Mouse (Mus musculus): ENCODE data around the gene Kpna4. TPM values are rescaled to one million over a fixed set of nuclear protein-coding genes. Genes with fewer than 3 reads are reported as not detected.

Gene Kpna4
- polyA plus RNA-seq, 1 experiment from 2014 or later: 33.5 TPM

DNA sequence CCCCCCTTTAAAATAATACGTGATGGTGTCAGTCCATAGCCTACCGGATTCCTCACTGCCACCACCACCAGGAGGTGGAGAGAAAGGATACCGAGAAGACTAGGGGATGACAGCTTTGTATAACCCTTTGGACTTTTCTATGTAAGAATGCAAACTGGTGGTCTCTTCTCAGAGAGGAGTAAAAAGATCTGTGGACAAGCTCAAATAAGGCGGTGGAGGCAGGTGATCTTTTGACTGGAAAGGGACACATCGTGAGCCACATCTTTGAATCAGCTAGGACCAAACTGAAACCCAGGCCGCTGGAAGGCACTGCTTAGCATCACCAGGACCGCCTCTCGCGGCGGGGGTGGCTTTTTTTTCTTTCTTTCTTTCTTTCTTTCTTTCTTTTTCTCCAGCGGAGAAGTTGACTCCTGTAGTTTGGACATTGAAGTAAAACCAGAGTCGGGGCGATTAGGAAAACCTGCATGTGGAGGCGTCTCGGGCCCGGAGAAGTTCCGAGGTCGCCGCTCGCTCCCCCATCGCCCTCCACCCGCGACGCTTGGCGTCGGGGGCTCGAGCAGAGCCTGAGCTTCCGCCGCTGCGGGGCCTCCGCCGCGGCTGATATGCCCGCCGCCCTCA, 913 bp downstream of the Kpna4 start:
- H3K4me2 ChIP-seq (ENCODE audit: low read length): peak overlapping the region; percentile 62
- DNase-seq (ENCODE audit: low spot score): peak; percentile 83
- H3K27ac ChIP-seq (ENCODE audit: low read depth): peak overlapping the region; percentile 92
- H3K4me1 ChIP-seq (replicated peaks; ENCODE audit: control insufficient read depth, insufficient read depth, low read length): peaks cover 15% of the 10 kb centered on the region
- no peaks in the 10 kb centered on the region for H3K27me3 ChIP-seq (replicated peaks; ENCODE audit: control insufficient read depth, insufficient read depth, low read length)
- ATAC-seq (replicated peaks; ENCODE audit: low FRiP score, low TSS enrichment, low read depth): no peak
- WGBS: under 1% methylated on average over 35 of the region's 35 CpGs
- no peaks in the 10 kb centered on the region for H3K36me3 ChIP-seq (ENCODE audit: control insufficient read depth, insufficient read depth, low read length)
- no peaks in the 10 kb centered on the region for H3K9me3 ChIP-seq (ENCODE audit: control insufficient read depth, low read length)
- peak overlapping the region; percentile 90 for H3K9ac ChIP-seq (ENCODE audit: low read length)
- peak overlapping the region; percentile 89 for H3K4me3 ChIP-seq (ENCODE audit: low read depth, low read length)

DNA sequence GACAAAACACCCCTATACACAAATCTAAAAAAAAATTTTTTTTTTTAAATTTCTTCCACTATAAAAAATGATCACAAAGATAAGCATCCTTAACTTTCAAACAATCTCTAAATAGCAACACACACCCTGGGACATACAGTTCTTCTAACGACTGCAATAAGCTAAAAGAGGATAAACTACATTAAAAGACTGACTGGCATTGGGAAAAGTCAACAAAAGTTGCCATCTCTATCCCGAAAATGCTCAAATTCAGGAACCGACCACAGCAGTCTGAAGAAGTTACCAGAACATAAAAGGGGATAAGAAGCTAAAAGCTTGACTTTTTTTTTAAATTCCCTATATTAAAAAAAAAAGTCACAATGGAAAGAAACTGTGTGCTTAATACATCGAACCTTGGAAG, 1.5 kb downstream of the Kpna4 start:
- H3K9ac ChIP-seq (ENCODE audit: low read length): peak overlapping the region; percentile 90
- 12% methylated on average over 4 of the region's 4 CpGs for WGBS
- peaks cover 15% of the 10 kb centered on the region for H3K4me1 ChIP-seq (replicated peaks; ENCODE audit: control insufficient read depth, insufficient read depth, low read length)
- no peaks in the 10 kb centered on the region for H3K36me3 ChIP-seq (ENCODE audit: control insufficient read depth, insufficient read depth, low read length)
- DNase-seq (ENCODE audit: low spot score): no peak
- H3K27me3 ChIP-seq (replicated peaks; ENCODE audit: control insufficient read depth, insufficient read depth, low read length): no peaks in the 10 kb centered on the region
- no peaks in the 10 kb centered on the region for H3K9me3 ChIP-seq (ENCODE audit: control insufficient read depth, low read length)
- peak overlapping the region; percentile 62 for H3K4me2 ChIP-seq (ENCODE audit: low read length)
- H3K27ac ChIP-seq (ENCODE audit: low read depth): no peak overlapping the region
- H3K4me3 ChIP-seq (ENCODE audit: low read depth, low read length): peak overlapping the region; percentile 89
- ATAC-seq (replicated peaks; ENCODE audit: low FRiP score, low TSS enrichment, low read depth): no peak

DNA sequence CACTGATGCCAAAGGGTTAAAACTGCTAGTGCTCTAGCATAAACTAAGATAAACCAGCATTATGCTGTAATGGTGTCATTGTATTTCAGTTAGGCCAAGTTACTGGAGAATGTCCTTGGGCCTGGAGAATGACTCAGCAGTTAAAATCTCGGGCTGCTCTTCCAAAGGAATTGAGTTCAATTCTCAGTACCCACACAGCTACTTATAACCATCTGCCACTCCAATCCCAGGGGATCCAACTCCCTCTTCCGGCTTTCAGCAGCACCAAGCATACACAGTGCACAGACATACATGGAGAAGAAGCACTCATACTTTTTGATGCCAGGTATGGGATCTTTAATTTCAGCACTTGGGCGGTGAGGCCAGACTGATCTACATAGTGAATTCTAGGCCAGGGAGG, 8.1 kb downstream of the Kpna4 start:
- 67% methylated on average over 3 of the region's 3 CpGs for WGBS
- Histone ChIP-seq H3K9ac (ENCODE audit: low read length) (no peak overlapping the region), H3K9me3 (ENCODE audit: control insufficient read depth, low read length) (no peaks in the 10 kb centered on the region), H3K4me1 (replicated peaks; ENCODE audit: control insufficient read depth, insufficient read depth, low read length) (peaks cover 6% of the 10 kb centered on the region; the same call in 1 of the 2 replicates), H3K27me3 (replicated peaks; ENCODE audit: control insufficient read depth, insufficient read depth, low read length) (no peaks in the 10 kb centered on the region), H3K36me3 (ENCODE audit: control insufficient read depth, insufficient read depth, low read length) (no peaks in the 10 kb centered on the region), H3K4me2 (ENCODE audit: low read length) (no peak overlapping the region), H3K27ac (ENCODE audit: low read depth) (no peak overlapping the region), H3K4me3 (ENCODE audit: low read depth, low read length) (no peak overlapping the region)
- no peak for DNase-seq (ENCODE audit: low spot score)
- ATAC-seq (replicated peaks; ENCODE audit: low FRiP score, low TSS enrichment, low read depth): no peak

DNA sequence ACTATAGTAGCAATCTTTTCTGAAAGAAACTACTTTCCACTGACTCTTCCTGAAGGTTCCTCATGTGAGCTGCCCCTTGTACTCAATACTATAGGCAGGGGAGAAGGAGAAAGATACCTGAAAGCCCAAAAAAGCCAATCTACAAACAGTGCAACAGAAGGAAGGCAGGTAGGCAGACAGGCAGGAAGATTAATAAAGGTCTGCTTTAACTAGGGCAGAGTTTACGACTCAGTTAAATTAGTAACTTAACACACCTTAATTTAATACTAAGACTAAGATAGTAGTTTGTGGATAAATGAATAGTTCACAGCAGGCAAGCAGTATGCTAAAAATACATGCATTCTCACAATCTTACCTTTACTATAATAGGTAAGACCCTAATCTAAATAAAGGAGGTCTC, 12.2 kb downstream of the Kpna4 start:
- ATAC-seq (replicated peaks; ENCODE audit: low FRiP score, low TSS enrichment, low read depth) (no peak), DNase-seq (ENCODE audit: low spot score) (no peak)
- H3K27ac ChIP-seq (ENCODE audit: low read depth): no peak overlapping the region
- no peak overlapping the region for H3K9ac ChIP-seq (ENCODE audit: low read length)
- H3K4me3 ChIP-seq (ENCODE audit: low read depth, low read length): no peak overlapping the region
- no peaks in the 10 kb centered on the region for H3K27me3 ChIP-seq (replicated peaks; ENCODE audit: control insufficient read depth, insufficient read depth, low read length)
- 76% methylated on average over 1 of the region's 1 CpGs for WGBS
- H3K9me3 ChIP-seq (ENCODE audit: control insufficient read depth, low read length): no peaks in the 10 kb centered on the region
- no peak overlapping the region for H3K4me2 ChIP-seq (ENCODE audit: low read length)
- H3K4me1 ChIP-seq (replicated peaks; ENCODE audit: control insufficient read depth, insufficient read depth, low read length): peaks cover 6% of the 10 kb centered on the region; the same call in 1 of the 2 replicates
- H3K36me3 ChIP-seq (ENCODE audit: control insufficient read depth, insufficient read depth, low read length): no peaks in the 10 kb centered on the region

DNA sequence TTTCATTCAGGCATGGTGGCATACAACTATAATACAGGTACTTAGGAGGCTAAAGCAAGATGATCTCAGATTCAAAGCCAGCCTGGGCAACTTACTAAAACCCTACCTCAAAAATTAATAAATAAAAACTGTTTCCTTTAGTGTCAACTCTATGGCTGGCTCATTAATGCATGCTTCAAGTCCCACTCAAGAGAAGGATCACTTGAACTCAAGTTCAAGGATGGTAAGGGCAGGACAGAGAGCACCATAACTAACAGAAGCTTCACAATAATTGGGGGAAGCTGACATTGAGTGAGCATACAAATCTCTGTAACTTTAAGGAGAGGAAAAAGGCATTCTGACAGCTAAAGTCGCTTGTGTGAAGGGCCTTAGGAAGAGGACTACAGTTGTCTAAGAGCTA, 13.0 kb downstream of the Kpna4 start:
- ATAC-seq (replicated peaks; ENCODE audit: low FRiP score, low TSS enrichment, low read depth): no peak
- no peak overlapping the region for H3K9ac ChIP-seq (ENCODE audit: low read length)
- no peaks in the 10 kb centered on the region for H3K36me3 ChIP-seq (ENCODE audit: control insufficient read depth, insufficient read depth, low read length)
- no peak overlapping the region for H3K27ac ChIP-seq (ENCODE audit: low read depth)
- H3K4me1 ChIP-seq (replicated peaks; ENCODE audit: control insufficient read depth, insufficient read depth, low read length): peaks cover 5% of the 10 kb centered on the region; the same call in 1 of the 2 replicates
- no peak overlapping the region for H3K4me3 ChIP-seq (ENCODE audit: low read depth, low read length)
- no peaks in the 10 kb centered on the region for H3K27me3 ChIP-seq (replicated peaks; ENCODE audit: control insufficient read depth, insufficient read depth, low read length)
- no peak for DNase-seq (ENCODE audit: low spot score)
- no peak overlapping the region for H3K4me2 ChIP-seq (ENCODE audit: low read length)
- 78% methylated on average over 1 of the region's 1 CpGs for WGBS
- H3K9me3 ChIP-seq (ENCODE audit: control insufficient read depth, low read length): no peaks in the 10 kb centered on the region

DNA sequence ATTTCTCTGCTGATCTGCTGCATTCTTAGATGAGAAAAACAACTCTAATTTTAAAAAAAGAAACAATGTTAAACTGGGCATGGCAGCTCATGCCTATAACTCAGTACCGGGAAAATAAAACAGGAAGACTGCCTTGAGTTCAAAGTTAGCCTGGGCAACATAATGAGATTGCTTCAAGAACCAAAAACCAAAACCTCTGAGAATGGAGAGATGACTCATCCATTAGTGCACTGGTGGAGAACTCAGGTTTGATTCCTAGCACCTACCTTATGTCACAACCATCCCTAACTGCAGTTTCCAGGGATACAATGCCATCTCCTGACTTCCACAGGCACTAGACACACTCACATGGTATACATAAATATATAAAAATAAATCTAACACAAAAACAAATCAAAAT, 17.8 kb downstream of the Kpna4 start:
- Histone ChIP-seq H3K9me3 (ENCODE audit: control insufficient read depth, low read length) (no peaks in the 10 kb centered on the region), H3K9ac (ENCODE audit: low read length) (no peak overlapping the region), H3K27ac (ENCODE audit: low read depth) (no peak overlapping the region), H3K36me3 (ENCODE audit: control insufficient read depth, insufficient read depth, low read length) (no peaks in the 10 kb centered on the region), H3K4me1 (replicated peaks; ENCODE audit: control insufficient read depth, insufficient read depth, low read length) (no peaks in the 10 kb centered on the region), H3K4me2 (ENCODE audit: low read length) (no peak overlapping the region), H3K27me3 (replicated peaks; ENCODE audit: control insufficient read depth, insufficient read depth, low read length) (no peaks in the 10 kb centered on the region), H3K4me3 (ENCODE audit: low read depth, low read length) (no peak overlapping the region)
- ATAC-seq (replicated peaks; ENCODE audit: low FRiP score, low TSS enrichment, low read depth) (no peak), DNase-seq (ENCODE audit: low spot score) (no peak)
- 91% methylated on average over 1 of the region's 1 CpGs for WGBS

DNA sequence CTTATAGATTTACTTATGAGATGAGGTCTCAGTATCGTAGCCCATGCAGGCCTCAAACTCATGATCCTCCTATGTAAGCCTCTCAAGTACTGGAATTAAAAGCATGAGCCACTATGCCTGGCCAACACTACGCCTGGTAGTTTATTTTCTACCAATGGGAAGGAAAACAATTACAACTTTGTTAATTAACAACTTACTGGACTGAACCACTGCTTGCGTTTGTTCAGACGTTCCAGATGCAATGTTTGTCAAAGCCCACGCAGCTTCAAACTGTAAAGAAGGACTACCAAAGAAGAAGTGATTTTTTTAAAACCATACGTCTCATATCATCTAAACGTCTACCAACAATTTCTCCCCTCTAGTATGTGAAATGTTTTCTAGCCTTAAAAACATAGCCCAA, 32.5 kb downstream of the Kpna4 start:
- H3K27ac ChIP-seq (ENCODE audit: low read depth): no peak overlapping the region
- 91% methylated on average over 7 of the region's 7 CpGs for WGBS

DNA sequence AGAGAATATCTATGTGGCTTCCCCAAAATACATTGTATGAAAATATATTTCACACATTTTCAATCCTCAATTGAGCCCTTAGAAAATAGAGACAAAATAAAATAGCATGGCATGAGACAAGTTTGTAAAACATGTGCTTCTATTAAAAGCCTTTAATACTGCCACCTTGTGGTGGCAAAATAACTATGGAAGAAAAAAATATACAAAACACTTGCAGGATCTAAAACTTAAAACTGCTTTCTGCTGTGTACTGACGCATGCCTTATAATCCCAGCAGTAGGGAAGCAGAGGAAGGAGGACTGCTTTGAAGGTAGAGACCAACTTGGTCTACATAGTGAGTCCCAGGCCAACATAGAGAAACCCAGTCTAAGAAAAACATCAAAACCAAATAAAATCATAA, 62.9 kb downstream of the Kpna4 start:
- H3K36me3 ChIP-seq (ENCODE audit: control insufficient read depth, insufficient read depth, low read length): no peaks in the 10 kb centered on the region
- H3K9me3 ChIP-seq (ENCODE audit: control insufficient read depth, low read length): no peaks in the 10 kb centered on the region
- DNase-seq (ENCODE audit: low spot score): no peak
- no peak overlapping the region for H3K4me3 ChIP-seq (ENCODE audit: low read depth, low read length)
- no peak overlapping the region for H3K9ac ChIP-seq (ENCODE audit: low read length)
- no peaks in the 10 kb centered on the region for H3K4me1 ChIP-seq (replicated peaks; ENCODE audit: control insufficient read depth, insufficient read depth, low read length)
- no peak overlapping the region for H3K27ac ChIP-seq (ENCODE audit: low read depth)
- WGBS: 38% methylated on average over 1 of the region's 1 CpGs
- H3K4me2 ChIP-seq (ENCODE audit: low read length): no peak overlapping the region
- ATAC-seq (replicated peaks; ENCODE audit: low FRiP score, low TSS enrichment, low read depth): no peak
- no peaks in the 10 kb centered on the region for H3K27me3 ChIP-seq (replicated peaks; ENCODE audit: control insufficient read depth, insufficient read depth, low read length)

More for the DNA sequence above, 32.5 kb downstream of the Kpna4 start:
- no peaks in the 10 kb centered on the region for H3K9me3 ChIP-seq (ENCODE audit: control insufficient read depth, low read length)
- H3K27me3 ChIP-seq (replicated peaks; ENCODE audit: control insufficient read depth, insufficient read depth, low read length): no peaks in the 10 kb centered on the region
- H3K4me1 ChIP-seq (replicated peaks; ENCODE audit: control insufficient read depth, insufficient read depth, low read length): no peaks in the 10 kb centered on the region
- no peak overlapping the region for H3K4me3 ChIP-seq (ENCODE audit: low read depth, low read length)
- no peak overlapping the region for H3K4me2 ChIP-seq (ENCODE audit: low read length)
- DNase-seq (ENCODE audit: low spot score): no peak
- H3K9ac ChIP-seq (ENCODE audit: low read length): no peak overlapping the region
- no peak for ATAC-seq (replicated peaks; ENCODE audit: low FRiP score, low TSS enrichment, low read depth)
- H3K36me3 ChIP-seq (ENCODE audit: control insufficient read depth, insufficient read depth, low read length): peaks cover 70% of the 10 kb centered on the region

DNA sequence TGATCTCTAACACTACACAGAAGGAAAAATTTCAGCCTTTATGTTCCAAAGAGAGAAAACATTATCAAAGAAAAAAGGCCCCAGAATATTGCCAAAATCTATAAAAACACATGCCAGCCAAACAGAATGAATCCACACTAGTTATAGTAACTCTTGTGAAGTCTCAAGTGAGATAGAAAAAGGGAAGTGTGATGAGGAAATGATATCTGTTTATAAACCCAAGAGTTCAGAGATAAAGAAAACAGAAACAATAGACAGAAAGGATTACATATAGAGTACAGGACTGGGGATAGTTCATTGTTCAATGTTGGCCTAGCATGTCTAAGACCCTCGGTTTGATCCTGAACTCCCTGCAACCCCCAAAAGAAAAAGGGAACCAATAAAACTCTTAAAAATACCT, 64.1 kb downstream of the Kpna4 start:
- Histone ChIP-seq H3K36me3 (ENCODE audit: control insufficient read depth, insufficient read depth, low read length) (no peaks in the 10 kb centered on the region), H3K27ac (ENCODE audit: low read depth) (no peak overlapping the region), H3K9me3 (ENCODE audit: control insufficient read depth, low read length) (no peaks in the 10 kb centered on the region), H3K4me1 (replicated peaks; ENCODE audit: control insufficient read depth, insufficient read depth, low read length) (no peaks in the 10 kb centered on the region), H3K9ac (ENCODE audit: low read length) (no peak overlapping the region), H3K27me3 (replicated peaks; ENCODE audit: control insufficient read depth, insufficient read depth, low read length) (no peaks in the 10 kb centered on the region), H3K4me3 (ENCODE audit: low read depth, low read length) (no peak overlapping the region), H3K4me2 (ENCODE audit: low read length) (no peak overlapping the region)
- WGBS: 91% methylated on average over 1 of the region's 1 CpGs
- DNase-seq (ENCODE audit: low spot score) (no peak), ATAC-seq (replicated peaks; ENCODE audit: low FRiP score, low TSS enrichment, low read depth) (no peak)

All from intestine, embryonic 14.5 days (tissue).